Mouse (Mus musculus) midbrain, embryonic 14.5 days (tissue): ENCODE data around the gene Rad23a. TPM values are rescaled to one million over a fixed set of nuclear protein-coding genes. Genes with fewer than 3 reads are reported as not detected.

ENCODE experiments used
- ATAC-seq: fragments of 200-750 bp; cut with Nextera tagmentation; 2 replicates; pipeline ENCODE4 v1.8.0; 2017; ENCODE audit warnings: moderate number of reproducible peaks, moderate library complexity; ENCODE audit not compliant: low FRiP score, low TSS enrichment
- DNase-seq: peaks from one replicate; pipeline ENCODE4 v3.0.0-alpha.2; 2015
- H3K27ac ChIP-seq: fragments of 300-500 bp; sonication (generic); replicated peaks from 2 replicates; pipeline ENCODE4 v1.5.1; 2014; ENCODE audit warnings: mild to moderate bottlenecking, low read depth, low read length, moderate library complexity
- H3K27me3 ChIP-seq: fragments of 300-500 bp; sonication (generic); 2 replicates; pipeline ENCODE4 v1.6.1; 2014; ENCODE audit warnings: low read length, control low read depth, mixed read lengths; ENCODE audit not compliant: control insufficient read depth, insufficient read depth
- H3K36me3 ChIP-seq: fragments of 300-500 bp; sonication (generic); 2 replicates; pipeline ENCODE4 v1.6.1; 2014; ENCODE audit warnings: low read length, control low read depth; ENCODE audit not compliant: control insufficient read depth, insufficient read depth
- H3K4me1 ChIP-seq: fragments of 300-500 bp; sonication (generic); 2 replicates; pipeline ENCODE4 v1.6.1; 2014; ENCODE audit warnings: mild to moderate bottlenecking, antibody characterized with exemption, low read length, control low read depth; ENCODE audit not compliant: control insufficient read depth, insufficient read depth
- H3K4me2 ChIP-seq: fragments of 300-500 bp; sonication (generic); 2 replicates; pipeline ENCODE4 v1.6.1; 2014; ENCODE audit warnings: mild to moderate bottlenecking, low read length, moderate library complexity
- H3K4me3 ChIP-seq: fragments of 300-500 bp; sonication (generic); replicated peaks from 2 replicates; pipeline ENCODE4 v1.5.1; 2014; ENCODE audit warnings: low read depth, low read length
- H3K9ac ChIP-seq: fragments of 300-500 bp; sonication (generic); replicated peaks from 2 replicates; pipeline ENCODE4 v1.6.1; 2014; ENCODE audit warnings: mild to moderate bottlenecking, low read length, moderate library complexity
- H3K9me3 ChIP-seq: fragments of 300-500 bp; sonication (generic); 2 replicates; pipeline ENCODE4 v1.6.1; 2016; ENCODE audit warnings: low read length, control low read depth, mixed read lengths; ENCODE audit not compliant: control insufficient read depth
- WGBS: fragments of 180-500 bp; shearing (Covaris S2); extraction: QIAGEN DNeasy Blood & Tissue Kit; methylation state at CpG from one replicate; pipeline ENCODE4 v1.1.7; 2014; 5-methylcytosine and 5-hydroxymethylcytosine counted together
- polyA plus RNA-seq: library from polyadenylated mRNA; unstranded; fragments of >200 nt; fragmentation: Nextera tagmentation; extraction: Ambion mirVana; gene quantifications from 2 replicates; pipeline ENCODE4 v1.2.1, GENCODE M21; 2014

The Rad23a gene
- polyA plus RNA-seq, 1 experiment from 2014 or later = 84.3 TPM

DNA sequence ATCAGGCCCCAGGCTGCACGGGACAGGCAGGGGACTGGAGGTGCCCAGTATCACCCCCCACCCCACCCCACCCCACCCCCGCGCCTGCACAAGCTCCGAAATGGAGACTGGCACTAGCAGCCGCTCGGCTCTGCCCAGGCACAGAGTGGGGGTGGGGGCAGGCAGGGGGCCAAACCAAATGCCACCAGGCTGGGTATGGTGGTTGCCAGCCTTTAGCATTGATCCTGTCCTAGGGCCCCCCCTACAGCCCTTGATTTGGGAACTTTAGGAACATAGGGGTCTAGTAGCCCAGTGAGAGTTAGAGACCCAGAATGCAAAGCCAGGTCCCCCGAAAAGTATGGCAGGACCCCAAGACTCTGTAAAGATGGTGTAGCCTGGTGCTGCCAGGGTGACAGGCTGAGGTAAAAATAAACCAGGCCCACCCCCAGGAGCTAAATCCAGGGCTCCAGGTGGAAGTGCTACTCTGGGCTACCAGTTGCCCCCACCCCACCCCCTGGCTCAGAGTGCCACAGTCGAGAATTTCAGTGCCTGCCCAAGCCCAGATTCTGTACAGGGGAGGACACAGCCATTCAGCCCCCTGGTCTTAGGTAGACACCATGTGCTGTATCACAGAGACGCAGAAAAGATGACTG lies 50.5 kb downstream of the Rad23a start:
- Histone ChIP-seq H3K9ac (no peak overlapping the region), H3K9me3 (no peaks in the 10 kb centered on the region), H3K4me1 (peaks cover 5% of the 10 kb centered on the region; the same call in 1 of the 2 replicates), H3K36me3 (no peaks in the 10 kb centered on the region), H3K4me2 (no peak overlapping the region), H3K4me3 (no peak overlapping the region), H3K27ac (no peak overlapping the region), H3K27me3 (peaks cover 88% of the 10 kb centered on the region)
- DNase-seq (no peak), ATAC-seq (no peak)
- WGBS = 64% methylated on average over 8 of the region's 9 CpGs

GRCm38 (mm10) chr8:84789345-84789744 lies 51.1 kb downstream of the Rad23a start:
- 36% methylated on average over 5 of the region's 5 CpGs for WGBS
- DNase-seq = no peak
- H3K27ac ChIP-seq = no peak overlapping the region
- H3K9ac ChIP-seq = no peak overlapping the region
- peaks cover 88% of the 10 kb centered on the region for H3K27me3 ChIP-seq
- no peak overlapping the region for H3K4me3 ChIP-seq
- H3K9me3 ChIP-seq = no peaks in the 10 kb centered on the region
- ATAC-seq = no peak
- H3K36me3 ChIP-seq = no peaks in the 10 kb centered on the region
- H3K4me2 ChIP-seq = no peak overlapping the region
- H3K4me1 ChIP-seq = no peaks in the 10 kb centered on the region

GRCm38 (mm10) chr8:84788896-84789295 lies 51.6 kb downstream of the Rad23a start:
- H3K4me3 ChIP-seq = no peak overlapping the region
- H3K36me3 ChIP-seq = no peaks in the 10 kb centered on the region
- H3K27ac ChIP-seq = no peak overlapping the region
- no peaks in the 10 kb centered on the region for H3K4me1 ChIP-seq
- WGBS = 15% methylated on average over 11 of the region's 11 CpGs
- H3K9ac ChIP-seq = no peak overlapping the region
- H3K4me2 ChIP-seq = 0 out of 2 replicates have a peak overlapping the region, but pooled peaks have one; percentile 10
- peaks cover 88% of the 10 kb centered on the region for H3K27me3 ChIP-seq
- H3K9me3 ChIP-seq = no peaks in the 10 kb centered on the region
- DNase-seq = no peak
- ATAC-seq = no peak

GRCm38 (mm10) chr8:84787523-84788302 lies 52.8 kb downstream of the Rad23a start:
- WGBS = 11% methylated on average over 14 of the region's 14 CpGs

DNA sequence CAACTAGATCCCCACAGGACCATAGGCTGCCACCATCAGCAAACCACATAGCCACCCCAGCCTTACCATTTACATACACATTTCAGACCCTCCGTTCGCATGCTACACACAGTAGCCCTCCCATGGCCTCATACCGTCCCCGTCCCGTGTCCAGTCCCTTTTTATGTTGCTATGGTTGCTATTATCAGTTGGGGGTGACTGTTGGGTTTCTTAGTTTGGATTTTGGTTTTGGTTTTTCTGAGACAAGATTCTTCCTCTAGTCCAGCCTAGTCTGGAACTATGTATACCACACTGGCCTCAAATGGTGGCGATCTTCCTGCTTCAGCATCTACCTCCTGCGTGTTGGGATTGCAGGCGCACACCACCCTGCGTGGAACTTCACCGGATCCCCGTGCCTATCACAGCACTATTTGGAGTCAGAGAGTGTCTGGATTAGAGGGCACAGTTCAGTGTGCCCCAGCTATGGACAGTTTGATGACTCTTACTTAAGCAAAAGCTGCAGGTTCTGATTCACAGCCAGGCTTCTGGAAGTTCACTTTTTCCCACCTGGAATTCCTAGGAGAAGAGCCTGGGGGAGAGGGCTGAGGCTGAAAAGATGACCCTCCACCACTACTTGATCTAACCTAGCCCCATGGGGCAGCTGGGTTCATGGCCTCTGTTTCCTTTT lies 53.5 kb downstream of the Rad23a start:
- WGBS = 8% methylated on average over 11 of the region's 11 CpGs

More at GRCm38 (mm10) chr8:84787523-84788302, 52.8 kb downstream of the Rad23a start:
- Histone ChIP-seq H3K9ac (no peak overlapping the region), H3K4me2 (no peak overlapping the region), H3K4me3 (no peak overlapping the region), H3K36me3 (no peaks in the 10 kb centered on the region), H3K27ac (no peak overlapping the region), H3K27me3 (peaks cover 92% of the 10 kb centered on the region), H3K9me3 (no peaks in the 10 kb centered on the region), H3K4me1 (no peaks in the 10 kb centered on the region)
- DNase-seq (no peak), ATAC-seq (no peak)

GRCm38 (mm10) chr8:84785756-84786677 lies 54.4 kb downstream of the Rad23a start:
- Histone ChIP-seq H3K36me3 (no peaks in the 10 kb centered on the region), H3K4me3 (no peak overlapping the region), H3K9me3 (no peaks in the 10 kb centered on the region), H3K9ac (no peak overlapping the region), H3K4me1 (no peaks in the 10 kb centered on the region), H3K4me2 (no peak overlapping the region), H3K27me3 (peaks cover 99% of the 10 kb centered on the region), H3K27ac (0 out of 2 replicates have a peak overlapping the region, but pooled peaks have one; percentile 8)
- 4% methylated on average over 38 of the region's 38 CpGs for WGBS
- DNase-seq (no peak), ATAC-seq (no peak)

More for the DNA sequence above, 53.5 kb downstream of the Rad23a start:
- ATAC-seq (no peak), DNase-seq (no peak)
- H3K4me1 ChIP-seq = no peaks in the 10 kb centered on the region
- 0 out of 2 replicates have a peak overlapping the region, but pooled peaks have one; percentile 8 for H3K27ac ChIP-seq
- H3K36me3 ChIP-seq = no peaks in the 10 kb centered on the region
- H3K4me3 ChIP-seq = no peak overlapping the region
- H3K27me3 ChIP-seq = peaks cover 95% of the 10 kb centered on the region
- H3K9ac ChIP-seq = no peak overlapping the region
- H3K9me3 ChIP-seq = no peaks in the 10 kb centered on the region
- no peak overlapping the region for H3K4me2 ChIP-seq

DNA sequence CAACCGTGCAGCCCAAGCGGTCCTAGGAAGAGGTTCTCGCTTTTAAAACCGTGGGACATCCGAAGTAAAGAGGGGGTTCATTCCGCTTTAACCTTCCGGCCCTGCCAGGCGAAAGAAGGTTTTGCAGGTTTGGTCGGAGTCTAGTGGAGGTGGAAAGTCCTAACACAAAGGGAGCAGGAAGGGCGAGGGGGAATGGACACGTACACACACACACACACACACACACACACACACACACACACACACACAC lies 55.0 kb downstream of the Rad23a start:
- H3K4me3 ChIP-seq = no peak overlapping the region

More for the DNA sequence above, 55.0 kb downstream of the Rad23a start:
- Histone ChIP-seq H3K4me1 (no peaks in the 10 kb centered on the region), H3K27ac (no peak overlapping the region), H3K36me3 (no peaks in the 10 kb centered on the region), H3K27me3 (peaks cover 99% of the 10 kb centered on the region), H3K9me3 (no peaks in the 10 kb centered on the region), H3K4me2 (no peak overlapping the region; the same call in 1 of the 2 replicates), H3K9ac (no peak overlapping the region)
- ATAC-seq (no peak), DNase-seq (no peak)
- WGBS = 7% methylated on average over 11 of the region's 11 CpGs
